Mouse (Mus musculus) neural tube, embryonic 10.5 days (tissue): ENCODE measurements around the gene Iqgap2.

ENCODE experiments used
- DNase-seq: peaks from one replicate; pipeline ENCODE4 v3.0.0-alpha.2; 2017; ENCODE audit warnings: low spot score; ENCODE audit errors: extremely low spot score

Iqgap2 gene

DNA sequence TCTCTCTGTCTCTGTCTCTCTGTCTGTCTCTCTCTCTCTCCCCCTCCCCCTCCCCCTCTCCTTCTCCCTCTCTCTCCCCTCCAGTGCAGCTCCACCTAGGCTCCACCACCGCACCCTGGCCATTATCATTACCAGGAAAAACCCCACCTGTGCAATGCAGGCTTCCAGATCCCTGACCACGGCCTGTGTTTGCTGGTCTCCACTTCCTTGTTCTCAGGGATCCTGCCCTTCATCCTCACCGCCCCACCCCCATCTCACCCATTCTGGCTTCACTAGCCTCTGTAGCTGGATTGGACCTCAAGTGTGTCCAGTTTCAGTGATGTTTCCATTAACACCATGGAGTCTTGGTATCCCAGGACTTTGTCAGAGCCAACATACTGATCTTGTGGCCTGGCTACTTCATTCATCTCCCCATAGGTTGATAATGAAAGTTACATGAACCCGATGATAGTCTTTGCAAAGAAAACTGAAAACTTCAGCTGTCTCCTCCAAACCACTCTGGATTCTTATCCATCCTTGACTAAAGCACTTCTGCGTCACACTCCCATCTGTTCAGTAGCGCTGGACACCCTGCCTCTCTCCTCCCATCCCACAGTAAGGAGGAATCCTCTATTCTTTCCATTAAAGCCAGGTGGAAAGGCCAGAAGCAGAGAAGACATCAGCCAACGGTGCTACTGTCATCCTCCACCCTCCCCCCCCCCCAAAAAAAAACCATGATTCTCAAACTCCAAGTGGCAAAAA, 62.1 kb downstream of the Iqgap2 start:
- DNase-seq = no peak

DNA sequence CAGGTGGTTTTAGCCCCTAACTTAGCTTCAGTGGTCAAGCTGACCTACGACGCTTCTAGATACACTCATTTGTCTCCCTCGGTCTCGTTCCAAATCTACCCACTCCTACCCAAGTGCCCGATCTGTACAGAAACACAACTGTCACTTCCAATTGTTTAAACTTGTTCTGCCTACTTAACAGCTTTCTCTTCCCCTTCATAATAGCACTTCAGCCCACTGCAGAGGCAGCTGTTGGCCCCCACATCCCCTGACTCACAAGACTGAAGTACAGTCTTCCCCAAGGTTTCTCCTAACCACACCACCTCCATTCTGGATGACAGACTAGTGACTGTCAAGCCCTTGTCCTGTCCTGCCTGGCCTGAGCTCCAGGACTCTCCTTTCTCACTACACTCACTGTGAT, 63.1 kb downstream of the Iqgap2 start:
- DNase-seq = no peak

DNA sequence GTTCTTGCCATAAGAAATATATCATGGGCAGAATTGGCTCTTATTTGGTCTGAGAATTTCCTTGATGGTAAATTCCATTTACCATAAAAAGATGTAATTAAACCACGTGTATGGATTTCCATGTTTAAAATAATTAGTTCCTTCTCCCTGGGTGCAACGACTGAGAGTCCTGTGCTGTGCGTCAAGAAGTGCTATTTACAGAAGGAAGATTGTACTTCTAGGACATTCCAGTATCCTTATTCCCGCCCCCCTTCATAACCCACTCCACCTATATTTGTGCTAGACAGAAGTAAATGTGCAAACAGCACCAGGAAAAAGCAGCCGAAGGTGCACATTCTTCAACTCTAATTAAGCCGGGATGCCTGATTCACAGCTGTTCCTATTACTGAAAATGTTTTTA, 65.5 kb downstream of the Iqgap2 start:
- DNase-seq = no peak

DNA sequence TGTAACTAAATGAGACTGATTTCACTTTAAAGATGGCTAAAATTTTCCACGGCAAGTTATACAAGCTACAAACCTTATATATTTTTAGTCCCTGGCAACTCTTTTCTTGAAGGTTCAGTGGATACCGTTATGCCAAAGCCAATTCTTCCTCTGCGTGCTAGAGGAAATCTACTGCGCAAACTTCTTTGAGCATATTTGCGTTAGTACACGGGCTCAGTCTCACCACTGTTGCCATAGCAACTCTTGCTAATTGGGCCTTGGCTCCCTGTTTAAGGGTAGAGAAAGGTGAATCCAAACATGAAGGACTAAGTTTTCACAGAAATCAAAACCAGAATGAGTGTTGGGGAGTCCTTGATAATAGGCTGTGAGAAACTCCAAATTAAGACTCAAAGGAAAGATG, 68.8 kb downstream of the Iqgap2 start:
- no peak for DNase-seq

DNA sequence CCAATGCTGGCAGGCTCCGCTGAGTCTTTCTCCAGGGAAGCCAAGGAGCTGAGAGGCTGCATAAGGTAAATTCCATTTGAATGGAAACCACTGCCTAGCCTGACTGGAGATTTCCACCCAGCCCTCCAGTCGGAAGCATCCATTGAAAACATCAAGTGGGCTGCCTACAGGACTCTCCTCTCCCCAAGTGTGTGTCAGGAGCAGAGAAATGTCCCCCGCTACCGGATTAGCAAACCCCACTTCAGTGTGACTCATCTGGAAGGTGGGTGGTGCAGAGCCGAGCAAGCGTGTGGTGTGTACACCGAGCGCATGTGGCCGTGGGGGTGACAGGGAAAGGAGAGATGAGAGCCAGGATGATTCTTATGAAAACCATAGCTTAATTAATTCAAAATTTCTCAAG, 71.7 kb downstream of the Iqgap2 start:
- DNase-seq = no peak

DNA sequence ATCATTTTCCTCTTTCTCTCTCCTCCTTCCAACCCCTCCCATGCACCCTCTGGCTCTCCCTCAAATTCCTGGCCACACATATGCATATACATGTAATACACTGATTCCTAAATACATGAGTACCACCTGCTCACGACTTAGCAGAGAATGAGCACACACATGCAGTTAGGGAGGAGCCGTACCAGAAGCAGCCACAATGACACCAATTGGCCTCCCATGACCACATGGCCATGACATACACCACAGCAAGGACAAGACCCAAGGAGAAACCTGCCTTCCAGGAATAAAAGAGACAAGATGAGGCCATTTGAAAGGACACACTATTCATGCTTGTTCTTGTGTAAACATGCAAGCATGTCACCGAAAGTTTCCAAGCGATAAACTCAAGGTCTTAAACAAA, 72.8 kb downstream of the Iqgap2 start:
- DNase-seq = no peak

DNA sequence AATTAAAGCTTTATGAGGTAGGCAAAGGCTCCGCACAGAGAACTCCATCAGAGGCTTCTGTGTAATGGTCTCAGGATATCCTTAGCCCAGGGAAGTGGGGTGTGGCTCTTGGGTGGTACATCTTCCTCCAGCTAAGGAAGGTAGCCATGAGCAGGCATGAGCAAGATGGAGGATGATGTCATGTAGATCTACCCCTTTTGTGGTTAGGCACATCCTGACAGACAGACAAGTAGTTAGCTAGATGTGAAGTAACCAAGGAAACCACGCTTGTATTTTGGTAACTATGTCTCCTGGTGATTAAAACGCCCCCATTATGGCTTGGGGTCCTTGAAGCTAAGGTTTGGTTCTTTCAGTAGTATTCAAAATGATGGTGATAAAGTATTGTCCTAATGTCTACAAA, 78.1 kb downstream of the Iqgap2 start:
- DNase-seq = no peak

DNA sequence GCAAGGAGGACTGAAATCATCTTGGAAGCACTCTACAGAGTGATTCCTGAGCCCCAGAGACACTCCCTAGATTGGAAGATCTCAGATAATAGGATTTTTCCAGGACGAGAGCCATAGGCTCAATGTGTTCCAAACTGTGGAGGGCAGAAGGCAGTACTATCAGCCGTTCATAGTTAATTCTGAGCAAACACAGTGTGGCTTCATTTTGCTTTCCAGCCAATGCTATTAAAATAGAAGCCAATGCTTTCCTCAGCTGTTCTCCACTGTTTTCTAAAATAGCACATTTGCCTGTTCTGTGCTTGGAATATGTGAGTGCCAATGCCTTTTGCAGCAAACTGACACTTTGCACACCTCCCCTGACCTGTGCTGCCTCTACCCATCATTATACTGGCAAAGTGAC, 80.9 kb downstream of the Iqgap2 start:
- no peak for DNase-seq

DNA sequence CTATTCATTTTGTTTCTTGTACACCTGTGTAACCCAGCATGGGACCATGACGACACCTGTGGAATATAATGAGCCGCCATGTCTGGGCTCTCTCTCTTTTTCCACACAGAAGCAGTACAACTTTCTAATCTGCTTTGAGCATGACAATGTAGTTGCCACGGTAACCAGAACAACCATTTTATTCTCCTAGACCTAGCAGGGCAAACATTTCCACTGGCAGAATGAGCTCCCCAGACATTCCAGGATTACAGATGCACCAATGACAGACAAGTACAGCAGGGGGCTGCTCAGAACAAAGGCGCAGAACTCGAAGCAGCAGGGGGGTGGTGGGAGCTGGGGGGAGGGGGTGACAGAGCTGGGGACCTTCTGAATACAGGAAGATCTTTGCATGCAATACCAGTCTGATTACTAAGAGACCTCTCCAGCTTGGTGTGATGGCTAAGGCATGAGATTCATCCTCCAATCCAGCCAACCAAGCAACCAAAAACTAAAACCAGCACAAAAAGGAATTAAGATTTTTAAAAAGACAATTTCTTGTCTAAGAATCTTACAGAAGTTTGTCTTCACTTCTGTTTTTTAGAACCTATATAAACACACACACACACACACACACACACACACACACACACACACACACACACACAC, 84.5 kb downstream of the Iqgap2 start:
- peak; percentile 45 for DNase-seq

DNA sequence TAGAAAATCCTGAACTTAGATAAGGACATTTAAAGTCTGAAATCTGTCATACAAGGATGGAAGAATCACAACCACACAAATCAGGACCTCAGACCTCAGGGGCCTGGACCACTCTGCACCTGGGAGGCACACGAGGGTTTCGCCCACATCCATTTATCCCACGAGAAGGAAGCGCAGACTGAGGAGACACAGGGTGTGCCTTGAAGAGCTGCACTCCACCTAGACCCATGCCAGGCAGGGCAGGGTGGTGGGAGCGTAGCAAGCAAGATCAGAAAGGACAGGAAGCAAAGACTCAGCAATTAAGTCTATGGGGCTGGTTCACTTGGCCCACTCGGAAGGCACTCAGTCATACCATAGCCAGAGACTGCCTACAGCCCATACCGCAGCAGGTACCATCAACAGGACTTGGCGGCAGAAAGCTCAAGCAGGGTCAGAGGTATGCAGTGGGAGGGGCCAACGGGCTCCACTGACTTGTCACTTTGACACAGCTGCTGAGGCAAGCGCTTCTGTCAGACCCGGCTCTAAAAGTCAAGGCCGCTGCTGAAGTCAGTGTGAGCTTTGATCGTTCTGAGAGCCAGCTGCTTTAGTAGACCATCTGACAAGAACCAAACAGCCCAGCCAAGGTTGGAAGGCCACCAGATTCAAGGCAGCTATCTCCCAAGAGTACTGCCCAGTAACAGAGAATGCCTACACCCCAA, 86.1 kb downstream of the Iqgap2 start:
- DNase-seq = peak; percentile 19

DNA sequence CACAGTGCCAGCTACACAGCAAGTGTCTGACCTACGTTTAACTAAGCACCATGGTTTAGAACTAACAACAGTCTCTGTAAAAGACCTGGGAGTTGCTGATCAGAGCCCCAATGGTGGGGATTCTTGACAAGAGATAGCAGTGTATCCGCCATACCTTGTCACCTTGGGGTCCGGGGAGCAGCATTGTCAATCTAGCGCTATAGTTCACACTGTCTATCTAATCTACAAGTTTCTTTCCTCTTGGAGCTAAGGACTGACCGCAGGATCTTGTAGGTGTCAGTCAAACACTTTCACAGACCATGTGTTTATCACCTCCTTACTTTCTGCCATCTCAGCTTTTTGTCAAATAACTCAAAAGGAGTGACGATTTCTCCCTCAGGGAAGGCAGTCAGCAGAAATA, 87.6 kb downstream of the Iqgap2 start:
- DNase-seq = no peak

DNA sequence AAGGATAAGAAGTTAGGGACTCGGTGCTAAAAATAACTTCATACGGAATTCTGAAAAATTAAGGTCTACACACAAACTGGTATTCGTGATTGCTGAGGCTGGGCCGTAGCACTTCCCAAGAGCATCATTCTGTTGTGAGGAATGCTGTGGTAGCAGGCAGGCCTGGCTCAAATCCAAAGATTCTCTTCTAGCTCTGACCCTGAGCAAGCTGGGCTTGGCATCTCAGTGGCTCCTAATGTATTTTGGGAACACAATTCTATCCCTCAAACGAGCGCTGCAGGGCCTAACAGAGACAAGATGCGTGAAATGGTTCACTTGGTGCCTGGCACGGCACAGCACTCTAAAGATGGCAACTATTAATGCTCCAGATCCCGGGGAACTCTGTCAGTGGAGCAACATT, 90.8 kb downstream of the Iqgap2 start:
- DNase-seq = no peak

DNA sequence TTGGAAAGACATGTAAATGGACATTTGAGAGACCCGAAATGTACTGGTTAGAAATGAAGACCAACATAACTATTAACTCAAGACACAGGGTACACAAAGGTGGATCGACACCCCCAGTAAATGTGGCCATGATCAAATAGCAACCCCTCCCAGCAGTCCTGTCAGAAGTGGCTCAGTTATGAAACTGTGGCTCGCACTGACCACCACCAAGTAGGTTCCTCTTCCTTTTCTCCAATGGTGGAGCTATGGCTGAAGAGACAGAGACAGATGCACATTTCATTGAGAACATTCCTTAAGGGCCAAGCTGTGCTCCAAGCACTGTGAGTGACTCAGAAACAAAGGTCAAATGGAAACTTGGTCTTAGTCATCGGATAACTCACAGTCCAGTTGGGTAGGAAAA, 92.4 kb downstream of the Iqgap2 start:
- DNase-seq = no peak

DNA sequence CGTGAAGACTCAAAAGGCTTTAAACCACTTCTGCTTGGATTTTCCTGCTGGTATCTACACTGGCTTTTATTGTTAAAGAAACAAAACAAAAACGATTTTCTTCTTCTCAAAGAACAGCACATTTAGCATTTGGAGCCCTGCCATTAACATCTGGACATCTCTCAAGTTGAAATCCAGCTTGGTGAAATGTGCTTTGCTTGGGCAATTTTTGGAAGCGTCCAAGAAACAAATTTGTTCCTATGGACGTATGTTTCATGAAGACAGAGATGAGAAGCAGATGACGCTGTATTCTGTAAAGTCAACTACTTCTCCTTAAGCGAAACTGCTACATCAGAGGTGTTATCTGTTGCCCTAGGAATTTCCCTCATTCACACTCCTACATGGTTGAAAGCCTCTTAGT, 93.0 kb downstream of the Iqgap2 start:
- DNase-seq = no peak

DNA sequence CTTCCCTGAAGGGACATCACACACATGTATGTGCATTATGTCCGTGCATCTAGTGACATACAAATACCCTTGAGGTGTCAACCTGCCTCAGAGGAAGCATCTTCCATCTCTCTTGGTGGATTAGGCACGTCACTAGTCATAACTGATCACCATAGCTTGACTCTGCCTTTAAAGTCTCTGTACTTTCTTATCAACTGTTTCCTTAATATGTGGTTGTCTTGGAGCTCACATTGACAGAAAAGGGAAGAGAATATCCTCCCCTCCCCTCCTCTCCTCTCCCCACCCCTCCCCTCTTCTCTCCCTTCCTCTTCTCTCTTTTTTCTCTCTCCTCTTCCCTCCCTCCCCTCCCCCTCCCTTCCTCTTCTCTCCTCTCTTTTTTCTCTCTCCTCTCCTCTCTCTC, 94.2 kb downstream of the Iqgap2 start:
- DNase-seq = no peak

DNA sequence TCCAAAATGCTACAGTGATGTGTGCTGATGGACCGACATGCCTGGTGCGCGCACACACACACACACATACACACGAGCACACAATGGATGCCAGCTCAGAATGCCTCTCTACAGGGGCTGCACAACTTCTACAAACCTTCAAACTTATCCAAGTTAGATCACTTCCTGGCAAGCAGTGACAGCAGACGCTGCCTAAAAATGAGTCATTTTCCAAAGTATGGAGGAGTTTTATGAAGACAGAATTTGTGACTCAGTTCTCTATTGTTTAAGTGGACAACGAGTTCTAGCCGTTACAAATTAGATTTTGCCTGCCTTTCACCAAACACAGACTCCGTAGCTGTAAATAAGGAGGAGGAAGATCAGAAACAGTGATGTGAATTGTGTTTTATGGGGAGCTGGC, 97.4 kb downstream of the Iqgap2 start:
- no peak for DNase-seq

DNA sequence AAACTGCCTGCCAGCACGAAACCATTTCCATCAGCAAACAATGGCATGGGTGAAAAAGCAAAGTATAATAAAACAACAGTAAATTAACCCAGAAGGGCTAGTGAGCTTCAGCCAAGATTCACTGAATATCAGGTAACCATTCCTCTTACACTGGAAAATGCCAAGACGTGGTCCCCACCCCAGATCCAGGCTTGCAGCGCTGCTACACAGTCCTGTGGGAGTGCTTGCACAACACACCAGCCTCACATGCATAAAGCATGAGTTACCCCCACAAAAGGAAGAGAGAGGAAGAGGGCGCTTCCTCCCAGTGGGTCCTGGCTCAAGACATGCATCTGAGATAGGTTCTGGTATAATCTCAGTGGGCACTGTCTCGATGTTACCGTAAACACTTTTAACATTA, 100.8 kb downstream of the Iqgap2 start:
- DNase-seq = no peak

DNA sequence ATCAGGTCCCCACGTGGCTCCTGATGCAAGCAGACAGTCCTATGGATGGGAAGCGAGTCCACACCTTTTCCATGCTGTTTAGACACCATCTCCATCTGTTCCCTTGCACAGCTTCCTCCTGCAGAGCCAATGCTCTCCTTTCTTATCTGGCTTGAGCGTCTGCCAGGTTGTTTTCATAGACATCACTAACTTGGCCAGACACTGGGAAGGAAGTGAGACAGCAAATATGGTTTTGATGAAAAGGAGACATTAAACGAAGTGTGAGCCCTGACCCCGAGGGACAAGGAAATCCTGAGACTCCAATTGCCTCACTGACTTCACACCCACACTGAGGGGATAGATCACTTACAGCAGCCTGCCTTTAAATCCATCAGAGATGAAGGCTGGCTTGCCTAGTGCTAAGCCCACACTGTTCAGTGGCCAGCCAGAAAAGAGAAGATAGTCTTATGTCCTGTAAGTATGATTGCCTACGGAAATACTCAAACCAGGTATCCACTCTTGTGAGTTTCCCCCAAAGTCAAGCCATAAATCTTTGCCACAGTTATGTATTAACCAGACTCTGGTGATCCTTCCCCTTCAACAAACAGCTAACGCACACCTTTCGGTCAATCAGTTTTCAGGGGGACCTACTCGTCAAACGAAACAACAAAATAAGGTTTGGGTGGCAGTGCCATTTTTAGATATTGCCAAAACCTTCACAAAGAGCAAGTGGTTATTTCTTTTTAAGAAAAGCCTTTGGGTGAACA, 102.9 kb downstream of the Iqgap2 start:
- DNase-seq = no peak

DNA sequence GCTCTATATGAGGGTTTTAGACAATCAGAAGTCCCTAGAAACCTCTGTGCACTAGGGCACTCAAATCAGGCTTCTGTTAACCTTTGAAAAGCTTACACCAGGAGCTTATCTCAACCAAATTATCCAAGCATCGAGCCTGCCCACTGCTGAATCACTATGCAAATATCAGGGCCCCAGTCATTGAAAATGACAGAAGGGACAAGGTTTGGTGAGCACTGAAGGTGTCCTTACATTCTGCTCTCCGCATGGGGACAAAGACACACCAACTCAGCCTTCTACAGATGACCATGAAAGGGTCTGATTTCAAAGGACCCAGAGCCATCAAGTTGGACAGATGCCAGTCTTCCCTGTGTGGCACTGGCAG, 108.8 kb downstream of the Iqgap2 start:
- no peak for DNase-seq

DNA sequence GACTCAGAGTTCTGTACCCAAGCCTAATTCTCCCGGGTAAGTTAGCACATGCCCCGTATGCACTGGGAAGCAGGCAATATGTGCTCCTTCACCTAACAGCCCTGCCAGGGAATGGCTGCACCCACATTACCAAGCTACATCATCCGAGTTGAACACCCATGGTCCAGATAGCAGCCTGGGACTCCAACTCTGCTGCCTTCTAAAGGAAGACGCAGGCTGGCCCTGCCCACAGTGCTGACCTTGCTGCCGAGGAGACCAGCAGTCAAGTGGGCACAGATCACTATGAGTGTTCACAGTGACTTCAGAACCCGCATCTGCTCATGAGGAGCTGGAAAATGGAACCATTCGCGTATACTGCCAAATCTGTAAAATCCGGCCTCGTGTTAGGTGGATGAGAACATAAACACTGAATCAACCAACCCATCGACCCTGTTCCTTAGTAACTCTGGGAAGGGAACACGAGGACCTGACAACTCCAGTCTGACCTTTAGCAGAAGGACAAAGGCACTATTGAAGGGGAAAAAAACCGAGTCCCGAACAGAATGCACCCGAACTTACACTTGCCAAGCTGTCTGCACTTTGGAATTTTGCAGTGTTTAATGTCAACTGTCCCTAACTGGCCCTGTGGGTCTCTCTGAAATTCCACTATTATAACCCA, 109.3 kb downstream of the Iqgap2 start:
- DNase-seq = no peak

DNA sequence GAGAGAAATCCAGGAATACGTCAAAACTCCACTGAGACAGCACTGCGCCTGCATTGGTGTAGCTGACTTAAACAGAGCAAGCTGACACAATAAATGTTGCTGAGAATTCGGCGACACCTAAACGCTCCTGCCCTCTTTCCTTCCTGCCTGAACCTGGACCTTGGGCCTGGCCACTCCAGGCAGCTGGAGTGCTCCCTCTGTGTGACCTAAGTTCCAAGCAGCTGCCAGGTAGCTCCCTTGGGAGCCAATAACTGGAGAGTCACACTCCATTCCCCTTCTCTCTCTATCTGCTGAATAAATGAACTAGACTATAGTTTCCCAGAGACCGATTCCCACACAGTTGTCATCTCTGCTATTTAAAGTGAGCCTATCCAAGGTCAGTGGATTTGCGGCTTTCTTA, 111.7 kb downstream of the Iqgap2 start:
- DNase-seq = no peak

DNA sequence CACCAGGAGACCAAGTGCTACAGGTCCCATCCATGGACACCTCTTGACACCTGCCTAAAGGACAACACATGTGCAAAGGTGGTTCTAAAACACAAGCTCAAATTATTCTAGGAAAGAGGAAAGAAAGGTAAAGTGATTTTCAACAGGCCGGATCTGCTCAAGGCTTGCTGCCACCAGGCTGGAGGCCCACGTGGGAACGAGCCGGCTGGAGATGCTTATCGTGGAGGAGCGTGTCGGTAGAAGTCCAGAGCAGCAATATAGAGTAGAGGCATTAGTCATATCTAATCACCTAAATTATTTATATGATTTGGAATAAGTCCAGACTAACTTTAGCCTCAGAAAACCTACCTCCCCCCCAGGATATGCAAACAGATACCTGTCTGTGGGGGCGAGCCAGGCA, 112.5 kb downstream of the Iqgap2 start:
- DNase-seq = no peak
